Mouse (Mus musculus) testis, postnatal 10 days (tissue): ENCODE data around the gene Casz1.

Experiments used
- DNase-seq: peaks from one replicate; pipeline ENCODE4 v3.0.0; 2021; ENCODE audit warnings: low spot score

Gene Casz1

GRCm38 (mm10) chr4:148938546-148938945, 134.3 kb downstream of the Casz1 start:
- no peak for DNase-seq

GRCm38 (mm10) chr4:148940674-148941211, 136.5 kb downstream of the Casz1 start:
- DNase-seq = no peak

- DNase-seq = no peak
Measured at GRCm38 (mm10) chr4:148941321-148941720, 137.1 kb downstream of the Casz1 start.

- no peak for DNase-seq
Measured at GRCm38 (mm10) chr4:148943099-148943498, 138.9 kb downstream of the Casz1 start.

- no peak for DNase-seq
Measured at GRCm38 (mm10) chr4:148945476-148945881, 141.2 kb downstream of the Casz1 start.

GRCm38 (mm10) chr4:148946071-148946470, 141.8 kb downstream of the Casz1 start:
- DNase-seq = no peak

GRCm38 (mm10) chr4:148947833-148948388, 143.7 kb downstream of the Casz1 start:
- DNase-seq = no peak

- no peak for DNase-seq
Measured at GRCm38 (mm10) chr4:148950487-148950886, 146.3 kb downstream of the Casz1 start.

- DNase-seq = peak; percentile 71
Measured at GRCm38 (mm10) chr4:148950932-148951650, 146.9 kb downstream of the Casz1 start.

- no peak for DNase-seq
Measured at GRCm38 (mm10) chr4:148951821-148952291, 147.6 kb downstream of the Casz1 start.

- no peak for DNase-seq
Measured at GRCm38 (mm10) chr4:148952328-148953222, 148.3 kb downstream of the Casz1 start.

GRCm38 (mm10) chr4:148955131-148955813, 151.0 kb downstream of the Casz1 start:
- peak; percentile 83 for DNase-seq

- no peak for DNase-seq
Measured at GRCm38 (mm10) chr4:148960011-148960410, 155.8 kb downstream of the Casz1 start.

GRCm38 (mm10) chr4:148961081-148961480, 156.9 kb downstream of the Casz1 start:
- DNase-seq = no peak

- no peak for DNase-seq
Measured at GRCm38 (mm10) chr4:148962096-148962495, 157.9 kb downstream of the Casz1 start.

GRCm38 (mm10) chr4:148964541-148965310, 160.5 kb downstream of the Casz1 start:
- DNase-seq = no peak

- no peak for DNase-seq
Measured at GRCm38 (mm10) chr4:148966132-148966531, 161.9 kb downstream of the Casz1 start.

- DNase-seq = no peak
Measured at GRCm38 (mm10) chr4:148968859-148969258, 164.6 kb downstream of the Casz1 start.

GRCm38 (mm10) chr4:148969610-148970009, 165.4 kb downstream of the Casz1 start:
- DNase-seq = peak; percentile 81

- no peak for DNase-seq
Measured at GRCm38 (mm10) chr4:148970742-148971141, 166.5 kb downstream of the Casz1 start.
